Mouse (Mus musculus): ENCODE measurements around the gene Dido1. TPM values are rescaled to one million over a fixed set of nuclear protein-coding genes. Genes with fewer than 3 reads are reported as not detected.
"Not testable (repeated sequence)": the region's sequence is repeated elsewhere in the genome, so short reads cannot be mapped to it uniquely, and the experiment has no call there.

The Dido1 gene
- polyA plus RNA-seq, 1 experiment from 2014 or later, result 27.1 TPM

- H3K27me3 ChIP-seq (ENCODE audit: control insufficient read depth, insufficient read depth, low read length), result no peaks in the 10 kb centered on the region
- no peak overlapping the region for H3K27ac ChIP-seq
- H3K4me3 ChIP-seq (replicated peaks; ENCODE audit: low read length), result no peak overlapping the region
- DNase-seq (ENCODE audit: low spot score), result no peak
- no peak overlapping the region for H3K9ac ChIP-seq
- no peak overlapping the region for H3K4me2 ChIP-seq (replicated peaks)
- H3K36me3 ChIP-seq (replicated peaks; ENCODE audit: control insufficient read depth, insufficient read depth), result peaks cover 23% of the 10 kb centered on the region
- 77% methylated on average over 6 of the region's 6 CpGs for WGBS
- H3K4me1 ChIP-seq (replicated peaks; ENCODE audit: control insufficient read depth, insufficient read depth, low read length), result no peaks in the 10 kb centered on the region
- no peak for ATAC-seq (ENCODE audit: low FRiP score)
- no peaks in the 10 kb centered on the region for H3K9me3 ChIP-seq (ENCODE audit: control insufficient read depth, low read length)
Measured at GRCm38 (mm10) chr2:180726658-180727442, 17.1 kb upstream of the Dido1 start.

GRCm38 (mm10) chr2:180725856-180726629 lies 16.2 kb upstream of the Dido1 start:
- DNase-seq (ENCODE audit: low spot score) (no peak), ATAC-seq (ENCODE audit: low FRiP score) (no peak)
- Histone ChIP-seq H3K27ac (no peak overlapping the region), H3K27me3 (ENCODE audit: control insufficient read depth, insufficient read depth, low read length) (no peaks in the 10 kb centered on the region), H3K9me3 (ENCODE audit: control insufficient read depth, low read length) (no peaks in the 10 kb centered on the region), H3K4me2 (replicated peaks) (no peak overlapping the region), H3K36me3 (replicated peaks; ENCODE audit: control insufficient read depth, insufficient read depth) (peaks cover 31% of the 10 kb centered on the region), H3K4me3 (replicated peaks; ENCODE audit: low read length) (no peak overlapping the region), H3K9ac (no peak overlapping the region), H3K4me1 (replicated peaks; ENCODE audit: control insufficient read depth, insufficient read depth, low read length) (no peaks in the 10 kb centered on the region)
- WGBS, result 41% methylated on average over 7 of the region's 8 CpGs

GRCm38 (mm10) chr2:180725414-180725778 lies 15.6 kb upstream of the Dido1 start:
- WGBS, result 6% methylated on average over 6 of the region's 6 CpGs
- ATAC-seq (ENCODE audit: low FRiP score), result no peak
- Histone ChIP-seq H3K4me2 (replicated peaks) (no peak overlapping the region), H3K9me3 (ENCODE audit: control insufficient read depth, low read length) (no peaks in the 10 kb centered on the region), H3K4me1 (replicated peaks; ENCODE audit: control insufficient read depth, insufficient read depth, low read length) (no peaks in the 10 kb centered on the region), H3K27ac (no peak overlapping the region), H3K36me3 (replicated peaks; ENCODE audit: control insufficient read depth, insufficient read depth) (peaks cover 38% of the 10 kb centered on the region), H3K9ac (no peak overlapping the region), H3K4me3 (replicated peaks; ENCODE audit: low read length) (no peak overlapping the region), H3K27me3 (ENCODE audit: control insufficient read depth, insufficient read depth, low read length) (no peaks in the 10 kb centered on the region)
- no peak for DNase-seq (ENCODE audit: low spot score)

GRCm38 (mm10) chr2:180724585-180725413 lies 15.0 kb upstream of the Dido1 start, which contains the start of gene Slc17a9:
TSS of gene Slc17a9 (plus strand) at chr2:180725263.
- DNase-seq (ENCODE audit: low spot score), result peak; percentile 25
- Histone ChIP-seq H3K9ac (0 out of 2 replicates have a peak within 1 kb of the TSS, but pooled peaks have one; percentile 3), H3K27me3 (ENCODE audit: control insufficient read depth, insufficient read depth, low read length) (no peaks in the 10 kb centered on the region), H3K4me1 (replicated peaks; ENCODE audit: control insufficient read depth, insufficient read depth, low read length) (no peaks in the 10 kb centered on the region), H3K36me3 (replicated peaks; ENCODE audit: control insufficient read depth, insufficient read depth) (peaks cover 44% of the 10 kb centered on the region), H3K9me3 (ENCODE audit: control insufficient read depth, low read length) (no peaks in the 10 kb centered on the region), H3K27ac (no peak within 1 kb of the TSS), H3K4me2 (replicated peaks) (0 out of 2 replicates have a peak within 1 kb of the TSS, but pooled peaks have one; percentile 11), H3K4me3 (replicated peaks; ENCODE audit: low read length) (no peak within 1 kb of the TSS)
- 9% methylated on average over 18 of the region's 18 CpGs for WGBS
- ATAC-seq (ENCODE audit: low FRiP score), result peak; percentile 57; the same call in 1 of the 2 replicates

DNA sequence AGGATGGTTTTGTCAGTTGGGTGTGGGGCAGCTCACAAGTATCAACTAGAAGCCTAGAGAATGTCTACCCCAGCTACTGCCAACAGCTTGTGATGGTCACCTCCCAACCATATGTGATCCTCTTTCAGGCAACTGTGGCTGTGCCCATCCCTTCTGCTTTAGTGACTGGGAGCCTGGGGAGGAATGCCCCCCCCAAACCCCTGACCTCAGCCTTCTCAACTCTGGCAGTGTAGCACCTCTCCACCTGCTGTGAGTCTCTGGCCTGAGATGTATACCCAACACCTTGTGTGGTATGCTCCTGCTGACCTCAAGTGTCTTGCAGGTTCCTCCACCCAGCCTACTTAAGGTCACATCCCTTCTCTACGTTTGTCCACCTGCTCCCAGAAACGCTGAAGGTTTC lies 14.1 kb upstream of the Dido1 start:
- no peak for ATAC-seq (ENCODE audit: low FRiP score)
- no peak overlapping the region for H3K4me3 ChIP-seq (replicated peaks; ENCODE audit: low read length)
- H3K27me3 ChIP-seq (ENCODE audit: control insufficient read depth, insufficient read depth, low read length), result no peaks in the 10 kb centered on the region
- no peaks in the 10 kb centered on the region for H3K9me3 ChIP-seq (ENCODE audit: control insufficient read depth, low read length)
- no peak for DNase-seq (ENCODE audit: low spot score)
- H3K36me3 ChIP-seq (replicated peaks; ENCODE audit: control insufficient read depth, insufficient read depth), result peaks cover 52% of the 10 kb centered on the region
- H3K9ac ChIP-seq, result no peak overlapping the region
- WGBS, result 76% methylated on average over 2 of the region's 2 CpGs
- no peak overlapping the region for H3K4me2 ChIP-seq (replicated peaks)
- no peaks in the 10 kb centered on the region for H3K4me1 ChIP-seq (replicated peaks; ENCODE audit: control insufficient read depth, insufficient read depth, low read length)
- no peak overlapping the region for H3K27ac ChIP-seq

- DNase-seq (ENCODE audit: low spot score); H3K9ac ChIP-seq; H3K4me3 ChIP-seq (replicated peaks; ENCODE audit: low read length); H3K4me2 ChIP-seq (replicated peaks); H3K4me1 ChIP-seq (replicated peaks; ENCODE audit: control insufficient read depth, insufficient read depth, low read length); H3K27ac ChIP-seq; H3K27me3 ChIP-seq (ENCODE audit: control insufficient read depth, insufficient read depth, low read length); H3K9me3 ChIP-seq (ENCODE audit: control insufficient read depth, low read length); ATAC-seq (ENCODE audit: low FRiP score): not testable (repeated sequence)
- 92% methylated on average over 5 of the region's 5 CpGs for WGBS
- peaks cover 64% of the 10 kb centered on the region for H3K36me3 ChIP-seq (replicated peaks; ENCODE audit: control insufficient read depth, insufficient read depth)
Measured at GRCm38 (mm10) chr2:180722748-180723147, 12.9 kb upstream of the Dido1 start.

- Histone ChIP-seq H3K4me2 (replicated peaks) (no peak overlapping the region), H3K4me3 (replicated peaks; ENCODE audit: low read length) (no peak overlapping the region), H3K27me3 (ENCODE audit: control insufficient read depth, insufficient read depth, low read length) (no peaks in the 10 kb centered on the region), H3K27ac (no peak overlapping the region), H3K9ac (no peak overlapping the region), H3K36me3 (replicated peaks; ENCODE audit: control insufficient read depth, insufficient read depth) (peaks cover 39% of the 10 kb centered on the region), H3K4me1 (replicated peaks; ENCODE audit: control insufficient read depth, insufficient read depth, low read length) (peaks cover 26% of the 10 kb centered on the region), H3K9me3 (ENCODE audit: control insufficient read depth, low read length) (no peaks in the 10 kb centered on the region)
- ATAC-seq (ENCODE audit: low FRiP score) (no peak), DNase-seq (ENCODE audit: low spot score) (no peak)
- WGBS, result 98% methylated on average over 5 of the region's 5 CpGs
Measured at GRCm38 (mm10) chr2:180712037-180712689, 2.4 kb upstream of the Dido1 start.

DNA sequence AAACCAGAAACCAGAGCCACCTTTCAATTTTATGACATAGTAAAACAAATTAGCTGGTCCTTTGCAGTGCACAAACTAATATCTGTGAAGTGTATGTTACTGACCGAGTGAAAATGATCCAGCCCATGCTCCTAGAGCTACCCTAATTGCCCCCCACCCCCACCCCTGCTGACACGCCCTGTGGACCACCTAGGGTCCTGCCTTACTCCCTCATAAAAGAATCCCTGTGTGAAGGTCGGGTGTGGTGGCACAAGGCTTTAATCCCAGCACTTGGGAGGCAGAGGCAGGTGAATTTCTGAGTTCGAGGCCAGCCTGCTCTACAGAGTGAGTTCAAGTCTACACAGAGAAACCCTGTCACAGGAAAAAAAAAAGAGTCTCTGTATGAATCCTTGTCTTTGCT lies 1.7 kb upstream of the Dido1 start:
- H3K27me3 ChIP-seq (ENCODE audit: control insufficient read depth, insufficient read depth, low read length), result no peaks in the 10 kb centered on the region
- H3K4me2 ChIP-seq (replicated peaks), result peak overlapping the region; percentile 93
- DNase-seq (ENCODE audit: low spot score) (no peak), ATAC-seq (ENCODE audit: low FRiP score) (no peak)
- peak overlapping the region; percentile 95; the same call in 1 of the 2 replicates for H3K4me3 ChIP-seq (replicated peaks; ENCODE audit: low read length)
- 61% methylated on average over 4 of the region's 4 CpGs for WGBS
- H3K27ac ChIP-seq, result no peak overlapping the region
- H3K4me1 ChIP-seq (replicated peaks; ENCODE audit: control insufficient read depth, insufficient read depth, low read length), result peaks cover 26% of the 10 kb centered on the region
- peak overlapping the region; percentile 90; the same call in 1 of the 2 replicates for H3K9ac ChIP-seq
- H3K9me3 ChIP-seq (ENCODE audit: control insufficient read depth, low read length), result no peaks in the 10 kb centered on the region
- H3K36me3 ChIP-seq (replicated peaks; ENCODE audit: control insufficient read depth, insufficient read depth), result peaks cover 33% of the 10 kb centered on the region

Measured in hindbrain, embryonic 14.5 days (tissue).